Mouse (Mus musculus) forebrain, embryonic 14.5 days (tissue): ENCODE data around the gene Ip6k1. TPM values are rescaled to one million over a fixed set of nuclear protein-coding genes. Genes with fewer than 3 reads are reported as not detected.
"Not testable (repeated sequence)": the region's sequence is repeated elsewhere in the genome, so short reads cannot be mapped to it uniquely, and the experiment has no call there.

Source experiments
- ATAC-seq: fragments of 200-750 bp; cut with Nextera tagmentation; 2 replicates; pipeline ENCODE4 v1.8.0; 2017; ENCODE audit warnings: mild to moderate bottlenecking, moderate library complexity
- DNase-seq: peaks from one replicate; pipeline ENCODE4 v3.0.0-alpha.2; 2015; ENCODE audit warnings: low spot score
- H3K27ac ChIP-seq: fragments of 300-500 bp; sonication (generic); 2 replicates; pipeline ENCODE4 v1.5.1; 2014; ENCODE audit warnings: low read depth, mild to moderate bottlenecking, control low read depth, low read length, moderate library complexity
- H3K27me3 ChIP-seq: fragments of 300-500 bp; sonication (generic); replicated peaks from 2 replicates; pipeline ENCODE4 v1.6.1; 2014; ENCODE audit warnings: low read length, control low read depth, mixed read lengths; ENCODE audit not compliant: control insufficient read depth, insufficient read depth
- H3K36me3 ChIP-seq: fragments of 300-500 bp; sonication (generic); 2 replicates; pipeline ENCODE4 v1.6.1; 2014; ENCODE audit warnings: low read length, control low read depth; ENCODE audit not compliant: control insufficient read depth, insufficient read depth
- H3K4me1 ChIP-seq: fragments of 300-500 bp; sonication (generic); 2 replicates; pipeline ENCODE4 v1.6.1; 2014; ENCODE audit warnings: antibody characterized with exemption, low read length, control low read depth; ENCODE audit not compliant: control insufficient read depth, insufficient read depth
- H3K4me2 ChIP-seq: fragments of 300-500 bp; sonication (generic); 2 replicates; pipeline ENCODE4 v1.6.1; 2014; ENCODE audit warnings: mild to moderate bottlenecking, control low read depth, low read length
- H3K4me3 ChIP-seq: fragments of 300-500 bp; sonication (generic); 2 replicates; pipeline ENCODE4 v1.5.1; 2014; ENCODE audit warnings: low read depth, low read length, control low read depth
- H3K9ac ChIP-seq: fragments of 300-500 bp; sonication (generic); 2 replicates; pipeline ENCODE4 v1.6.1; 2014; ENCODE audit warnings: mild to moderate bottlenecking, low read length, control low read depth, moderate library complexity
- H3K9me3 ChIP-seq: fragments of 300-500 bp; sonication (generic); replicated peaks from 2 replicates; pipeline ENCODE4 v1.6.1; 2016; ENCODE audit warnings: low read length, control low read depth, mixed read lengths; ENCODE audit not compliant: control insufficient read depth
- WGBS: fragments of 180-500 bp; shearing (Covaris S2); extraction: QIAGEN DNeasy Blood & Tissue Kit; methylation state at CpG from one replicate; pipeline ENCODE4 v1.1.7; 2014; 5-methylcytosine and 5-hydroxymethylcytosine counted together
- polyA plus RNA-seq: library from polyadenylated mRNA; unstranded; fragments of >200 nt; fragmentation: Nextera tagmentation; extraction: Ambion mirVana; gene quantifications from 2 replicates; pipeline ENCODE4 v1.2.1, GENCODE M21; 2014

Ip6k1 gene
- polyA plus RNA-seq, 1 experiment from 2014 or later: 39.3 TPM

DNA sequence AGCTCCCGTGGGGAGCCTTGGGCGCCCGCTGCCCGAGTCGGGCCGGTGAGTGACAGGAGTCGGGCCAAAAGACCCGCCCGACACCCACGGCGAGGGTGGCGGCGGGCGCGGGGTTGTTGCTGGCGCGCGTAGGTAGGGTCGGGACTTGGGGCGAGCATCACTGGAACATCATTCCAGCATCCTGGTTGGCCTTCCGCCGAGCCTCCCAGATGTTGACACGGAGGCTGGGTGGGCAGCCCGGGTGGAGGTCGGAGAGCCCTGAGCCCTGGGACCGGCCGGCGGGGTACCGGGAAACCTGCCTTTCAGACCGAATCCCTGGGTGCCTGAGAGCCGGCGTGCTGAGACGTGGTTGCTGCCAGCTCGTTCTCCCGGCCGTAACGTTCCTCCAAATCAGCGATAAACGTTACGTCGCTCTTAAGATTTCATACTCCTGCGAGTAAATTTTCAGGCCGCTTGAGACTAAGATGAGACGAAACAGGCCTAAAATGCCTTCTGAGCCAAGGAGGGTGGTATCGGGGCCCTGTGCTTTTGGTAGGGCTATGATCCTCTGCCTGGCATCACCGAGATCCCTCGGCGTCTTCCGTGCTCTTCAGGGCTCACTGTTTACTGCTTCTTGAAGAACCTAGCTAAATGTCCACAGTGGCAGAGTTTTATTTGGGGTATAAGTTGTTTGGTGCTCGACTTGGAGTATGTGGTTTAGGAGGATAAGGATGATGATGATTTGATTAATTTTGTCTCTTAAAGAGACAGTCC lies 653 bp downstream of the Ip6k1 start:
- Histone ChIP-seq H3K4me2 (peak overlapping the region; percentile 83), H3K4me1 (peaks cover 15% of the 10 kb centered on the region), H3K9ac (peak overlapping the region; percentile 97), H3K36me3 (peaks cover 3% of the 10 kb centered on the region; the same call in 1 of the 2 replicates), H3K27me3 (no peaks in the 10 kb centered on the region), H3K4me3 (peak overlapping the region; percentile 97), H3K9me3 (no peaks in the 10 kb centered on the region), H3K27ac (peak overlapping the region; percentile 94)
- ATAC-seq (peak; percentile 57), DNase-seq (peak; percentile 24)
- under 1% methylated on average over 50 of the region's 50 CpGs for WGBS

DNA sequence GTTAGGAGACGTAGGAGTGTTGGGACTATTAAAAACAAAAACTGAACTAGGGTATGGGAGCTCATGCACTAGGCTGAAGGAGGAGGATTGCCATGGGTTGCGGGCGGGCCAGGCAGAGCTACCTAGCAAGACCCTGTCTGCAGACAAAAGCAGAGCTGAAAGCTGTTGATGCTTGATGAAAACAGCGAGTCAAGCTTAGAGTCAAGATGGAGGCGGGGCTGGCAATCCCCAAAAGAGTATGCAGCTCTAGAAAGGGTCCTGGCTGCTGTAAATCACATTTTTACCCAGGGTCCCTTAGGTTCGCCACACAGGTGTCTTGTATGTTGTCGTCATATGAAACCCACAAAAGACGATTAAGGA lies 1.2 kb downstream of the Ip6k1 start:
- H3K4me2 ChIP-seq: peak overlapping the region; percentile 83
- peaks cover 3% of the 10 kb centered on the region; the same call in 1 of the 2 replicates for H3K36me3 ChIP-seq
- H3K4me1 ChIP-seq: peaks cover 15% of the 10 kb centered on the region
- H3K9me3 ChIP-seq: no peaks in the 10 kb centered on the region
- H3K4me3 ChIP-seq: peak overlapping the region; percentile 97
- ATAC-seq: no peak
- 13% methylated on average over 8 of the region's 8 CpGs for WGBS
- peak; percentile 42 for DNase-seq
- H3K27me3 ChIP-seq: no peaks in the 10 kb centered on the region
- H3K9ac ChIP-seq: peak overlapping the region; percentile 97
- peak overlapping the region; percentile 94 for H3K27ac ChIP-seq

DNA sequence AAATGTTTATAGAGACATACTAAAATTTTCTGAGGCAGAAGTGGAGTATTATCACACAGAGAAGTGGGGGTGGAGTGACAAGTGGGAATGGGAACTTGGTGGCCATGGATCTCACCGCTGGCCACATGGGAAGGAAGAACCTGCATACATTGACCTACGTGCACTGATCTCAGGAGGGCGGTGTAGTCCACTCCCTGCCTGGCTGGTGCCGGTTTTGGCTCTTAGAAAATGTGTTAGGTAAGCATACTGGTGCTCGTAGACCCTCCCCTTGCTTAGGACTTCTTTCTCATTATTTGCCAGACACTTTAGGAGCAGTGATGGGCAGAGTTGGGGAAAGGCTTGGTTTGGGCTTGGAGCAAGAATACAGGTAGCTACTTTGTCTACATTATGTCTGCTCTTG lies 5.7 kb downstream of the Ip6k1 start:
- WGBS: 93% methylated on average over 5 of the region's 5 CpGs
- no peak for ATAC-seq

DNA sequence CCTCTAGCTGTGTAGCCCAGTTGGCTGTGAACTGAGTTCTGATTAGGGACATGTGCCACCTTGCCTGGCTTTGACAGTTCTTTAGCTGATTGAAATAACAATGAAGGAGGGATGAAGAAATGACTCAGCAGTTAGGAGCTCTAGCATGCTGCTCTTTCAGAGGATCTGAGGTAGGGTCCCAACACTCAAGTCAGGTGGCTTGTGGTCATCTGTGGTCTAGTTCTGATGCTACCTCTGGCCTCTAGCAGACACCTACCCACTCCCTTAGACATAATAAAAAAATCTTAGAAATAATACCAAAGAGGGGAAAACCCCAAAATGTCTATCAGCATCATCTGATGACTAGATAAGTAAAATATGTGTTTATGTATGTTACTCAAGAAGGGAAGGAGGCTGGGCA lies 8.1 kb downstream of the Ip6k1 start:
- DNase-seq (no peak), ATAC-seq (no peak)

More for the DNA sequence above, 5.7 kb downstream of the Ip6k1 start:
- H3K4me2 ChIP-seq: no peak overlapping the region
- no peak for DNase-seq
- no peak overlapping the region for H3K4me3 ChIP-seq
- H3K27me3 ChIP-seq: no peaks in the 10 kb centered on the region
- H3K4me1 ChIP-seq: peaks cover 10% of the 10 kb centered on the region
- H3K9me3 ChIP-seq: no peaks in the 10 kb centered on the region
- H3K9ac ChIP-seq: no peak overlapping the region
- peaks cover 8% of the 10 kb centered on the region; the same call in 1 of the 2 replicates for H3K36me3 ChIP-seq
- H3K27ac ChIP-seq: no peak overlapping the region

DNA sequence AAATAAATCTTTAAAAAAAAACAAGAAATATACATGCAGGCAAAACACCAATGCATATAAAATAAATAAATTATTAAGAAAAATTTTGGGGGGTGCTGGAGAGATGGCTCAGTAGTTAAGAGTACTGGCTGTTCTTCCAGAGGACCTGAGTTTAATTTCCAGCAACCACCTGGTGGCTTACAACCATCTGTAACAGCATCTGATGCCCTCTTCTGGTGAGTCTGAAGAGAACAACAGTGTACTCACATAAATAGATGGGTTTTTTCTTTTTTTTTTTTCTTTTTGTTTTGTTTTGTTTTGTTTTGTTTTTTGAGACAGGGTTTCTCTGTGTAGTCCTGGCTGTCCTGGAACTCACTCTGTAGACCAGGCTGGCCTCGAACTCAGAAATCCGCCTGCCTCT lies 11.3 kb downstream of the Ip6k1 start:
- H3K36me3 ChIP-seq: peaks cover 21% of the 10 kb centered on the region; the same call in 1 of the 2 replicates
- not testable (repeated sequence) for DNase-seq, H3K4me1 ChIP-seq, H3K4me3 ChIP-seq, H3K4me2 ChIP-seq, ATAC-seq, H3K27me3 ChIP-seq, H3K9me3 ChIP-seq, H3K27ac ChIP-seq, H3K9ac ChIP-seq
- 97% methylated on average over 2 of the region's 2 CpGs for WGBS

More for the DNA sequence above, 8.1 kb downstream of the Ip6k1 start:
- Histone ChIP-seq H3K9me3 (no peaks in the 10 kb centered on the region), H3K9ac (no peak overlapping the region), H3K27me3 (no peaks in the 10 kb centered on the region), H3K4me2 (no peak overlapping the region), H3K4me1 (no peaks in the 10 kb centered on the region), H3K27ac (no peak overlapping the region), H3K4me3 (no peak overlapping the region), H3K36me3 (peaks cover 5% of the 10 kb centered on the region; the same call in 1 of the 2 replicates)

DNA sequence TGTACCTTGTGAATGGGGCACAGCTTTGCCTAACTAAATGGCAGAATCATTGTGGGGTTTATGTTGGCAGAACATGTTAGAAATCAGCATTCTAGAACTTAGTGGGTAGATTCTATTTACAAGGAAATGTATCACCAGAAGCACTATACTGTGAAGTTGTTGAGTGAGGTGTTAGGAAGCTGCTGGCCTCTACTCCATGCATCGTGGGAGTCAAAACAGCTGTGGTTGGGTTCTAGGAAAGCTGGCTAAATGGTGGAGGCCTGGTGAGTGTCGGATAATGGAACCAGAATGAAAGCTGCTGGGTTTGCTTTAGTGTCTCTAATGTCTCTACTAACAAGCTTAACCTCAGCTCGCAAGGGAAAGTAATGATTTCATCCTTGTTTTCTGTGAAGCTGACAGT lies 14.8 kb downstream of the Ip6k1 start:
- no peak for DNase-seq
- Histone ChIP-seq H3K9me3 (no peaks in the 10 kb centered on the region), H3K4me3 (no peak overlapping the region), H3K4me1 (no peaks in the 10 kb centered on the region), H3K27me3 (no peaks in the 10 kb centered on the region), H3K9ac (no peak overlapping the region), H3K4me2 (no peak overlapping the region), H3K36me3 (peaks cover 21% of the 10 kb centered on the region; the same call in 1 of the 2 replicates), H3K27ac (no peak overlapping the region)
- no peak for ATAC-seq
- 81% methylated on average over 3 of the region's 3 CpGs for WGBS

DNA sequence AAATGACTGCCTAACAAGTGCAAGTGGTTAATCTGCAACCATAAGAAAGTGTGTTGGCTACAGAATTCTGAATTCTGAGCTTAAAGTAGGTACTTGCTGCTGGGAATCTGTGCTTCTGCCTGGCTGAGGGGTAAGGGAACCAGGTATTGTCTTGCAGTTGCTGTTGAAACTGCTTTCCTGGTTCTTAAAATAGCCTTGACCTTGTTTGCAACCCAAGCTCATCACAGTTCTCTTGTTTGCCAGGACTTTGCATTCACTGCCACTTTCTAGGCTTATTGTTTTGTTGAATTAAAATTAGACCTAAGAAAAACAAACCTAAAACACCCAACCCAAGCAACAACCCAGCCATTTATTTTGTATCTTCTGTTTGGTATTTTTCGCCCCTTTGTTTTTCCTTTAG lies 18.4 kb downstream of the Ip6k1 start:
- DNase-seq: no peak
- H3K4me3 ChIP-seq: no peak overlapping the region
- no peak overlapping the region for H3K4me2 ChIP-seq
- H3K36me3 ChIP-seq: peaks cover 33% of the 10 kb centered on the region
- no peak overlapping the region for H3K9ac ChIP-seq
- WGBS: 95% methylated on average over 1 of the region's 1 CpGs
- H3K4me1 ChIP-seq: no peaks in the 10 kb centered on the region
- H3K9me3 ChIP-seq: no peaks in the 10 kb centered on the region
- H3K27me3 ChIP-seq: no peaks in the 10 kb centered on the region
- H3K27ac ChIP-seq: no peak overlapping the region
- ATAC-seq: no peak

DNA sequence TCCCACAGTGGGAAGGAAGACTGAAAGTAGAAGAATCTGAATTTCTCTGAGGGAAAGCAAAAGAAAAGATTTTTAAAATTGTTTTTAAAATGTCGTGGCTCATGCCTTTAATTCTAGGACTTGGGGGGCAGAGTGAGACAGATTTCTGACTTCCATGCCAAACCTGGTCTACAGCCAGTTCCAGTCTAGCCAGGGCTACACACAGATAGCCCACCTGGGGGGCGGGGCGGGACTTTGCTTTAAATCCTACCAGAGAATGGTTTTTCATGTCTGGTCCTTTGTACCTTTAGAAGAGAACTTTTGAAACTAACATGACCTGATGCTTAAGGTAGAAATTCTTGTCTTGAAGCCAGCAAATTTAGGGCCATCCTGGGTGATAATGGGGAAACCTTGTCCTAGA lies 20.9 kb downstream of the Ip6k1 start:
- Histone ChIP-seq H3K27ac (no peak overlapping the region), H3K9ac (no peak overlapping the region), H3K4me2 (no peak overlapping the region), H3K4me3 (no peak overlapping the region), H3K4me1 (no peaks in the 10 kb centered on the region), H3K27me3 (no peaks in the 10 kb centered on the region), H3K9me3 (no peaks in the 10 kb centered on the region), H3K36me3 (peaks cover 36% of the 10 kb centered on the region)
- DNase-seq (no peak), ATAC-seq (no peak)
- 90% methylated on average over 3 of the region's 3 CpGs for WGBS

DNA sequence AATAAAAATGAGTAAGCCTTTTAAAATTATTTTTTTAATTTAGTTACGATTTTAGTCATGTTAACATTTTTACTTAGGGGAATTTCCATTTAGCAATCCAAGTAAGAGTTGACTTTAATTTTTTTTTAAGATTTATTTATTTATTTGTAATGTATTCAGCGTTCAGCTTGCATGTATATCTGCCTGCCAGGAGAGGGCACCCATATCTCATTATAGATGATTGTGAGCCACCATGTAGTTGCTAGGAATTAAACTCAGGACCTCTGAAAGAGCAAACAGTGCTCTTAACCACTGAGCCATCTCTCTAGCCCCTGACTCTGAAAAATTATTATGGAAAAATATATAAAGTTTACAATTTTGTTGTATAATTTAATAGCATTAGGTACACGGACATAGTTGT lies 24.3 kb downstream of the Ip6k1 start:
- Histone ChIP-seq H3K27ac (no peak overlapping the region), H3K27me3 (no peaks in the 10 kb centered on the region), H3K36me3 (peaks cover 48% of the 10 kb centered on the region), H3K4me3 (no peak overlapping the region), H3K9me3 (no peaks in the 10 kb centered on the region), H3K4me2 (no peak overlapping the region), H3K4me1 (no peaks in the 10 kb centered on the region), H3K9ac (no peak overlapping the region)
- ATAC-seq (no peak), DNase-seq (no peak)
- WGBS: 91% methylated on average over 3 of the region's 3 CpGs
